Mouse (Mus musculus): Measurements from ENCODE around the gene Pacsin3. TPM values are rescaled to one million over a fixed set of nuclear protein-coding genes. Genes with fewer than 3 reads are reported as not detected.

The Pacsin3 gene
- total and polyA plus RNA-seq, 3 experiments, result 1.2 to 9.1 (median 1.4) TPM

GRCm38 (mm10) chr2:91248366-91248765, 7.4 kb upstream of the Pacsin3 start:
- Histone ChIP-seq H3K9ac (ENCODE audit: insufficient read depth, low read depth) (no peak overlapping the region), H3K27ac (ENCODE audit: insufficient read depth, low read depth) (no peak overlapping the region), H3K27me3 (replicated peaks) (no peaks in the 10 kb centered on the region), H3K79me2 (replicated peaks; ENCODE audit: control insufficient read depth, extremely low read depth, insufficient read depth, poor library complexity, severe bottlenecking) (no peaks in the 10 kb centered on the region), H3K4me3 (replicated peaks in 1 of 3; ENCODE audit: low read depth in 2 of 3, low read length in 2 of 3, poor library complexity in 1 of 3) (no peak overlapping the region), H3K9me3 (replicated peaks; ENCODE audit: low read length) (no peaks in the 10 kb centered on the region), H3K4me2 (ENCODE audit: insufficient read depth, low read depth, poor library complexity, severe bottlenecking) (no peak overlapping the region), H3K36me3 (replicated peaks in 1 of 2; ENCODE audit: control insufficient read depth in 1 of 2, insufficient read depth in 1 of 2, low read length in 1 of 2) (no peaks in the 10 kb centered on the region), H3K4me1 (ENCODE audit: control insufficient read depth in 1 of 2, insufficient read depth in 2 of 2) (peaks cover 11 to 25% of the 10 kb centered on the region in 2 experiments)
- dilution Hi-C loops (cut with MboI; ENCODE audit: extremely low pct_ligation_motif_present, extremely low pct_unique_long_range_greater_than_20kb, low sequenced_read_pairs) (no loop called here), in situ Hi-C loops (cut with MboI; ENCODE audit: low pct_ligation_motif_present, low pct_unique_long_range_greater_than_20kb, low sequenced_read_pairs) (no loop called here)
- no peak for TF ChIP-seq HCFC1 (IDR thresholded peaks at IDR 0.05; ENCODE audit: low read depth, low read length)
- no peak for TF ChIP-seq E2F4 (IDR thresholded peaks at IDR 0.05; ENCODE audit: insufficient replicate concordance, low read depth, low read length)
- TF ChIP-seq BHLHE40 (IDR thresholded peaks at IDR 0.05; ENCODE audit: low read depth, low read length), result no peak
- no peak for TF ChIP-seq JUN (IDR thresholded peaks at IDR 0.05; ENCODE audit: insufficient read depth, low read depth, low read length)
- no peak for TF ChIP-seq MAX (IDR thresholded peaks at IDR 0.05; ENCODE audit: low read length)
- TF ChIP-seq MEF2A (IDR thresholded peaks at IDR 0.05; ENCODE audit: borderline replicate concordance, low read depth, low read length), result no peak
- TF ChIP-seq PAX5 (IDR thresholded peaks at IDR 0.05; ENCODE audit: low read length), result no peak
- TF ChIP-seq CHD1 (IDR thresholded peaks at IDR 0.05; ENCODE audit: low read depth, low read length), result no peak
- TF ChIP-seq CTCF (conservative IDR thresholded peaks at IDR 0.05 in 1 of 2, IDR thresholded peaks at IDR 0.05 in 1 of 2; ENCODE audit: low read depth in 2 of 2, low read length in 2 of 2), result no peak
- no peak for TF ChIP-seq IRF4 (IDR thresholded peaks at IDR 0.05; ENCODE audit: low read depth, low read length)
- no peak for TF ChIP-seq UBTF (IDR thresholded peaks at IDR 0.05; ENCODE audit: low read depth, low read length)
- TF ChIP-seq GABPA (IDR thresholded peaks at IDR 0.05; ENCODE audit: insufficient replicate concordance, low read depth, low read length), result no peak
- no peak for TF ChIP-seq NRF1 (IDR thresholded peaks at IDR 0.05; ENCODE audit: low read depth, low read length)
- TF ChIP-seq SIN3A (IDR thresholded peaks at IDR 0.05; ENCODE audit: low read length), result no peak
- no peak for TF ChIP-seq USF1 (IDR thresholded peaks at IDR 0.05; ENCODE audit: low read depth, low read length)
- no peak for TF ChIP-seq TBP (conservative IDR thresholded peaks at IDR 0.05; ENCODE audit: low read depth, low read length)
- TF ChIP-seq ZKSCAN1 (IDR thresholded peaks at IDR 0.05; ENCODE audit: borderline replicate concordance, low read depth, low read length), result no peak
- TF ChIP-seq ZMIZ1 (IDR thresholded peaks at IDR 0.05; ENCODE audit: low read depth, low read length), result no peak
- DNase-seq (ENCODE audit: extremely low read depth), result no peak

DNA sequence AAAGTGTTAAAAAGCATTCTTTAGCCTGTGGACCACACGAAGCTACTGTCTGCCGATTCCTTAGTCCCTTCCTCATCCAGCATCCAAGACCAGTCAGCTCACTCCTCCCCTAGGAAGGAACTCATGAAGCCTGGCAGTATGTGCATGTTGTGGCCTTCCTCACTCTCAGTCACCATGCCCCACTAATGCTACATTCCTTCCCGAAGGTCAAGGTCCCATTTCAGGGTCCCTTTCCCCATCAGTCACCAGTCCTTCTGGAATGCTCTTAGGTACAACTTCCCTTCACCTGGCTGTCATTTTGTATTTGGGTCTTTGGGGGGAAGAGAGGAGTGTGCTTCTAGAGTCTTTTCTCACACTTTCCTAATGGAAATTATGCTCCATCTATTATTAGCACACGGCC, 3.8 kb upstream of the Pacsin3 start:
- dilution Hi-C loops (cut with MboI; ENCODE audit: extremely low pct_ligation_motif_present, extremely low pct_unique_long_range_greater_than_20kb, low sequenced_read_pairs), result no loop called here
- no peak for DNase-seq (ENCODE audit: extremely low read depth)
- Histone ChIP-seq H3K4me3 (replicated peaks in 1 of 3; ENCODE audit: low read depth in 2 of 3, low read length in 2 of 3, poor library complexity in 1 of 3) (no peak overlapping the region), H3K79me2 (replicated peaks; ENCODE audit: control insufficient read depth, extremely low read depth, insufficient read depth, poor library complexity, severe bottlenecking) (no peaks in the 10 kb centered on the region), H3K9ac (ENCODE audit: insufficient read depth, low read depth) (no peak overlapping the region), H3K4me2 (ENCODE audit: insufficient read depth, low read depth, poor library complexity, severe bottlenecking) (no peak overlapping the region), H3K27ac (ENCODE audit: insufficient read depth, low read depth) (no peak overlapping the region), H3K36me3 (replicated peaks in 1 of 2; ENCODE audit: control insufficient read depth in 1 of 2, insufficient read depth in 1 of 2, low read length in 1 of 2) (no peaks in the 10 kb centered on the region), H3K4me1 (ENCODE audit: control insufficient read depth in 1 of 2, insufficient read depth in 2 of 2) (peaks cover 9 to 29% of the 10 kb centered on the region in 2 experiments), H3K9me3 (replicated peaks; ENCODE audit: low read length) (no peaks in the 10 kb centered on the region), H3K27me3 (replicated peaks) (no peaks in the 10 kb centered on the region)
- TF ChIP-seq MEF2A (IDR thresholded peaks at IDR 0.05; ENCODE audit: borderline replicate concordance, low read depth, low read length) (peak; percentile 43; the same call in 1 of the 2 replicates), UBTF (IDR thresholded peaks at IDR 0.05; ENCODE audit: low read depth, low read length) (no peak), GABPA (IDR thresholded peaks at IDR 0.05; ENCODE audit: insufficient replicate concordance, low read depth, low read length) (no peak), MAZ (IDR thresholded peaks at IDR 0.05; ENCODE audit: low read depth, low read length) (no peak), USF1 (IDR thresholded peaks at IDR 0.05; ENCODE audit: low read depth, low read length) (no peak)
- in situ Hi-C loops (cut with MboI; ENCODE audit: low pct_ligation_motif_present, low pct_unique_long_range_greater_than_20kb, low sequenced_read_pairs), result no loop called here
